Mouse (Mus musculus) heart, postnatal 4 days (tissue): ENCODE measurements around the gene Fgfr2. TPM values are rescaled to one million over a fixed set of nuclear protein-coding genes. Genes with fewer than 3 reads are reported as not detected.

Source experiments
- DNase-seq: peaks from one replicate; pipeline ENCODE4 v3.0.0; 2021
- total RNA-seq, 2 experiments: library from RNA; stranded (reverse); gene quantifications; 2 replicates each; pipeline ENCODE4 v1.2.3; 2021

The Fgfr2 gene
- total RNA-seq, 2 experiments from 2014 or later = 10.2 to 10.6 TPM

- DNase-seq = peak; percentile 35
These were observed 82.3 kb downstream of the Fgfr2 start for GRCm38 (mm10) chr7:133040688-133041345.

GRCm38 (mm10) chr7:133039556-133040255, 83.4 kb downstream of the Fgfr2 start:
- DNase-seq = no peak

DNA sequence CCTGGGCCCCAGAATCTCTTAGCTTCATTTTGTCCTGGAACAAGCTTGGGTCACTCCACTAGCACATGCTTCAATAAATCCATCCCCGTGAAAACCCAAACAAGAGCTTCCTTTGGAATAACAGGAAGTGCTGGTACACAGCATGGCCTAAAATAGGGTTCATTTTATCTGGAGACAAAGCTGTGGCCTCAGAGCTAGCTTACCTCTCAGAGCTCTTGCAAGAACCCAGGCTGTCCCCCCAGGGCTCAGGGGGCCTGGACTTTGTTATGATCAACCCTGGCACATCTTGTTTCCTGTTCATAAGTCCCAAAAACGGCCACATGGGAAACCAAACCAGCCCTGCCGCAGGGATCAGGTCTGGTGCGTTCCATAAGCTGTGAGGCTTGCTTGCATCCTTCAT, 85.5 kb downstream of the Fgfr2 start:
- no peak for DNase-seq

DNA sequence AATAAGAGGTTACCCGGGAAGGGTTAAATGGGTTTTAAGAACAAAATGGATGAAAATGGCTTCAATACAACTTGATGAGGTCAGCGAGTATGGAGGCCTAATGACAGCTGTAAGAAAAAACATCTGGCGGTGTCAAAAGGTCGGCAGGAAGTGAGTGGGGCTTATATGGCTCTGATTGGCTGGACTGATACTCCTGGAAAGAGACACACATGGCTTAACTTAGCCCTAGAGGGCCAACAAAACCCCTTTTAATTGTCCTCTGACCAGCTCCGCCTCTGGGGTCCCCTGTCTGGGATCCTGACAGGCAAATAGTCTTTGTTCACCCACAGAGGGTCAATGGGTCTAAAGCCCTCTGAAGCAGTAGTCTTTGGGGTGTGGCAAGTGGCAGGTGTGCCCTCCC, 85.9 kb downstream of the Fgfr2 start:
- DNase-seq = peak; percentile 58

- DNase-seq = no peak
These were observed 87.2 kb downstream of the Fgfr2 start for GRCm38 (mm10) chr7:133035901-133036300.

GRCm38 (mm10) chr7:133032589-133033203, 90.5 kb downstream of the Fgfr2 start:
- DNase-seq = peak; percentile 78

DNA sequence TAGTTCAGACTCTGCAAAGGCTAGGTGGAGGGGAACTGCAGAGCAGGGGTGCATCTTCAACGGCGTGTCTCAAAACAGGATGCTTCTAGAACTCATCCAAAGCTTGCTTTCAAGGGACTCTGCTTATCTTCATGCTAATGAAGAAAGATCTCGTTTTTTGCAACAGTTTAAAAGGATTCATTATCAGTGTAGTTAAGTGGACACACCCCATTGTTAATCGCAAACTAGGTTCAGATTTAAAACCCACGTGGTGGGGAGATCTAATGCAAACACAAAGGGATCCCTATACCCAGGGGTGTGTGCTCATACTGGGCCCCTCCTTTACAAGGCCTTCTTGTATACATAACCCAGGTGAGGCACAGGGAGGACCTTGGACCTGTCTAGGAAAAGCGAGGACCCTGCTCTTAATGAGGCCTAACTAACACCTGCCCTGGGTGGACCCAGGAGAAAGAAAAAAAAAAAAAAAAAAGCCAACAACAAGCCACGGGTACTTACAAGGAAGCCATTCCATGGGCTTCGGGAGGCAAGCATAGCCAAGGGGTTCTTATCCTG, 93.6 kb downstream of the Fgfr2 start:
- DNase-seq = no peak

GRCm38 (mm10) chr7:133029004-133029403, 94.1 kb downstream of the Fgfr2 start:
- DNase-seq = no peak

DNA sequence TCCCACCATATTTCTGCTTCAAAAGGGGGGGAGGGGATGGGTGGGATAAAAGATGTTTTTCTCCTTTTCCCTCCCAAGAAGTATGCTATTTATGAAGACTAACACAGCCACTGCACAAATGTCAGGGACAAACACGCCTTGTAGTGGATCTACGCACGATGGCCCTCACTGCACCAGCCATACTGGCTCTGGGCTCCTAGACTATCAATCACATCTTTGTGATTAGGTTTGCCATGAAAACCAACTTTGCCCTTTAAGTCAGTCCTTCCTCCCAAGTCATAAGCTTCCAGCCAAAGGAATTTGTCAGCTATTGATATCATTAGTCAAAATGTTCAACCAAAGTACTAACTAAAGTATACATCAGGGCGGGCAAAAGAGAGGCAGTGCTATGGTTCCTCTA, 95.2 kb downstream of the Fgfr2 start:
- no peak for DNase-seq

GRCm38 (mm10) chr7:133024694-133025093, 98.5 kb downstream of the Fgfr2 start:
- DNase-seq = no peak

DNA sequence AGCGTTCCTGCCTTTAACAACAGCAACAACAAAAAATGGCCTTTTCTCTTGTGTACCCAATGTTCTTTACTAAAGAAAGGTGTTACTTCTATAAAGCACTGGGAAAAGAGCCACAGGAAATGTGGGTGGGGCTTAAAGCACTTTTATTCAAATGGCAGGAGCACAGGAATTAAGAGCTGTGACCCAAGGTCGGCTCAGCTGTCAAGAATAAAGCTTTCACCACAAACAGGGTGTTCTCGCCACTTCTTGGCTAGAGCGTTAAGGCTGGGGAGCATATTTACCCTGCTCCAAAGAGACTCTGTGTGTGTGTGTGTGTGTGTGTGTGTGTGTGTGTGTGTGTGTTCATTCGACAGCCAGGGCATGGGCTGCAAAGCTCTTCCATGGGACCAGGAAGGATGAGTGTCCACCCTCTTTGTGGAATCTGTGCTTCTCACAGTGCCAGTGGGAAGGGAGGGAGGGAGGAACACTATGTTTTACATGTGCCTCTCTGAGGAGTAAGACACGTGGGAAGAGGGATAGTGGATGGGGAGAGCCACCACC, 103.6 kb downstream of the Fgfr2 start:
- no peak for DNase-seq

DNA sequence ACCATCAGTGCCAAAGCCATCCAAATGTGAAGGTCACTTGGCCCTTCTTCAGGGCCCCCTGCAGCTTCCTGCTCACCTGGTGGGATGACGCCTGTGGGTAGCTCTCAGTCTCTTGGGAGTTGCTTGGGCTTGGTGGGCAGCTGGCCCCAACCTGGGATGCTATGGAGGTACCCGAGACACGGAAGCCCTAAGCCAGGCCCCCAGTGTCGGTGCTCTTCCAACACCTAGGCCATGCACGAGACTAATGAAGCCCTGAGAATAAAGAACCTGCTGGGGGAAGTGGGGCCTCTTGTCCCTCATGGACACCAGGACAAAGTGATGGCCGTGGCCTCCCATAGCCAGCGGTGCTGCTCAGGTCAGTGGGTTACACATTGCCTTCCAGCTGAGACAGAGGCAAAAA, 104.2 kb downstream of the Fgfr2 start:
- no peak for DNase-seq

DNA sequence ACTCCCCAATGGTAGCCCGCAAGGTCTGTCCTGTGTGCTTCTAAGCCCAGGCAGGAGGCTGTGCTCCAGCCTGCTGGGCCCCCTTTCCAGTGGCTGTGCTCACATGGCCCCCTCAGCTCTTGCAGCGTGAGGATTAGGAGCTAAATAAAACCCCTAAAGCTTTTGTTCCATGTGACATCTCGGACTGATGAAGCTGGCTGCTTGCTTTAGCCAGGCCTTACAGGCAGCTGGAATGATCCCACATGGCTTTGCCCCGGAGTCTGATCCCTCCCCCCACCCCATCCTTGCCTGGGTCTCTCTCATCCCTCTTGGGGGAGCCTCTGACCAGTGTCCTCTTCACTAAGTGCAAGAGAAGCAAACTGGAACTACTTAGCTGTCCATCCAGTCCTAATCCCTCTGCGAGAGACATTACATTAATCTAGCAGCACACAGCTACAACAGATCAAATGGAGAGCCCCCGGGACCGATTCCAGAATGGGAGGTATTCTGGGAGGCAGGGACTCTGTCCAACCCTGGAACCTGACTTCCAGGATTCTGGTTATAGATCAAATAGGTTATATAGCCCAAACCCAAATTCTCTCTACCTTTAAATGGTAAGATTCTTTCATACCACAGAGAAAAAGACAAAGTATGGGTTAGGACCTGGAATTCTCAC, 107.6 kb downstream of the Fgfr2 start:
- DNase-seq = peak; percentile 58

- DNase-seq = no peak
These were observed 108.5 kb downstream of the Fgfr2 start for GRCm38 (mm10) chr7:133014631-133015030.

DNA sequence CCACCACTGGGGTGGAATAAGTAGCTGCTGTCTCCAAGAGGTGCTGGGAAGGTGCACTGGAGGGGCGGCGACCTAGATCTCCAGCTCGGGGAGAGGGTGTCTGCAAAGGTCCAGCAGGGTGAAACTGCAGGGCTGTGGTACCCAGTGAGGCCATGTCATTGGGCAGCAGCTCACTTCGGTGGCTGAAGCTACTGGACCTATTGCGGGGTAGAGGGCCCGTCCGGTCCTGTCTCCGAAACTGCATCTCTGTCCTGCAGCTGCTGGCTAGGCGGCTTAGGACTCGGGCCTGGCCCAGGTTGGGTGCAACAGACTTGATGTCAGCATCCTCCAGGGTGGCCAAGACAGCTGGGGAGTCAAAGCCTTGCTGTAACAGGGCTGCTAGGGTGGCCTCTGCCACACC, 109.2 kb downstream of the Fgfr2 start:
- DNase-seq = no peak

- no peak for DNase-seq
These were observed 110.3 kb downstream of the Fgfr2 start for GRCm38 (mm10) chr7:133012637-133013366.

DNA sequence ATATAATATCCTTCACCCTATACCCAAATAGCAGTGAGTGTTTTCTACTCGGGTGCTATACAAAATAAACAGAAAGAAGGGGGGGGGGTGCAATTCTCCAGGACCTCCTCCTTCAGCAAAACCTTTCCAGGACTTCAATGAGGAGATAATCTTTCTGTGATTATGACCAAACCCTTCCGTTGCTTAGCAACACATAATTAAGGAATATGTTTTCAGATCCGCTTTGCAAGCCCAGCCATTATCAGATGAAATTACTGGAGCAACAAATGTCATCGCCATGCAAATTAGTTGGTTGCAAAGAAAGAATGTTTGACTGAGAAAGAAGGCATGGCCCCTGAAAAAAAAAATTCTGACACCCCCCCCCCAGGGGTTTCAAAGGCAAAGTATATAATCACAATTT, 111.5 kb downstream of the Fgfr2 start:
- no peak for DNase-seq

GRCm38 (mm10) chr7:133011191-133011590, 112.0 kb downstream of the Fgfr2 start:
- peak; percentile 68 for DNase-seq

- DNase-seq = no peak
These were observed 112.7 kb downstream of the Fgfr2 start for GRCm38 (mm10) chr7:133010477-133010876.

DNA sequence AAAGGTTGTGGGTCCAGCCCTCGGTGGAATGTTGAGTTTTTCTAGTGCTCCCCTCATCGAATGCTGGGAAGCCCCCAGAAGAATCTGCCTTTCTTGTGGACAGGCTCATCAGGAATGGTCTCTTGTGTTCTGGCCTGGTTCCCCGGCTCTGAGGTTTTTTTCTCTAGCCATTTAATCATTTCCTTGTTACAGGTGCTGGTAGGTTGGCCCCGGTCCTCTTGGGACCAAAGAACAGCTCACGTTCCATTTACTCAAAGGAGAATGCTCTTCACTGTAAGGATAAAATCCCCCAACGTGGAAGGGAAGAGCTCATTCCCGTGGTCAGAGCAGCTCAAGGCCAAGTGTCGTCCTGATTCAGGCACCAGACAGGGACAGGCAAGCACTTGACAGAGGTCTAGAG, 113.5 kb downstream of the Fgfr2 start:
- no peak for DNase-seq

- DNase-seq = no peak
These were observed 114.5 kb downstream of the Fgfr2 start for GRCm38 (mm10) chr7:133008663-133009062.

- DNase-seq = peak; percentile 47
These were observed 115.8 kb downstream of the Fgfr2 start for GRCm38 (mm10) chr7:133007343-133007742.
